Comparison of ENCODE assay signal across 7 mouse cellular contexts in genomic region chr10:69910304-69910703, GRCm38 (mm10).
DNase-seq lines count a peak whose midpoint lies in the region; ATAC-seq and TF ChIP-seq lines count a peak whose summit lies in the region.
"Not testable (repeated sequence)": the region's sequence is repeated elsewhere in the genome, so short reads cannot be mapped to it uniquely, and the experiment has no call there.

No protein-coding gene starts in this region.

- H3K36me3 ChIP-seq in intestine, embryonic 14.5 days (ENCODE audit: control insufficient read depth, insufficient read depth, low read length); lung, postnatal 0 days (ENCODE audit: insufficient read depth, low read length): not testable (repeated sequence)

- not testable (repeated sequence) for H3K4me1 ChIP-seq in intestine, embryonic 14.5 days (replicated peaks; ENCODE audit: control insufficient read depth, insufficient read depth, low read length); lung, postnatal 0 days (ENCODE audit: insufficient read depth, low read depth, low read length)

- peak; percentile 32 for DNase-seq in adipocyte (ENCODE audit: low spot score)
- peak; percentile 49 for DNase-seq in embryo, embryonic 11 days
- peak; percentile 70 to 72 for DNase-seq in heart, adult 18-20 months
- not testable (repeated sequence) for DNase-seq in intestine, embryonic 14.5 days (ENCODE audit: low spot score)
- peak; percentile 47 for DNase-seq in layer of hippocampus, adult 11-12 months (ENCODE audit: low spot score)
- DNase-seq in lung, postnatal 0 days (ENCODE audit: low spot score) = peak; percentile 97
- DNase-seq in retina, postnatal 1 day = peak; percentile 65

- H3K4me3 ChIP-seq in intestine, embryonic 14.5 days (ENCODE audit: low read depth, low read length); lung, postnatal 0 days (ENCODE audit: low read depth, low read length): not testable (repeated sequence)

- peak; percentile 78 for ATAC-seq in intestine, embryonic 14.5 days (replicated peaks; ENCODE audit: low FRiP score, low TSS enrichment, low read depth)
- peak; percentile 97 for ATAC-seq in lung, postnatal 0 days

- H3K4me2 ChIP-seq in intestine, embryonic 14.5 days (ENCODE audit: low read length); lung, postnatal 0 days (replicated peaks; ENCODE audit: low read depth, low read length): not testable (repeated sequence)

- H3K27me3 ChIP-seq in intestine, embryonic 14.5 days (replicated peaks; ENCODE audit: control insufficient read depth, insufficient read depth, low read length); lung, postnatal 0 days (replicated peaks; ENCODE audit: insufficient read depth, low read length): not testable (repeated sequence)

- H3K27ac ChIP-seq in intestine, embryonic 14.5 days (ENCODE audit: low read depth) = not testable (repeated sequence)
- H3K27ac ChIP-seq in lung, postnatal 0 days (ENCODE audit: low read length) = peak overlapping the region; percentile 54; the same call in 1 of the 2 replicates

- TF ChIP-seq CTCF in lung, postnatal 0 days (IDR thresholded peaks at IDR 0.05) = not testable (repeated sequence)

- 11% methylated on average over 4 of the region's 6 CpGs for WGBS in intestine, embryonic 14.5 days
- WGBS in lung, postnatal 0 days = 6% methylated on average over 4 of the region's 6 CpGs

- not testable (repeated sequence) for H3K9me3 ChIP-seq in intestine, embryonic 14.5 days (ENCODE audit: control insufficient read depth, low read length); lung, postnatal 0 days (ENCODE audit: low read length)

- H3K9ac ChIP-seq in intestine, embryonic 14.5 days (ENCODE audit: low read length); lung, postnatal 0 days (replicated peaks; ENCODE audit: low read depth): not testable (repeated sequence)

- peak; percentile 67 for TF ChIP-seq EP300 in lung, postnatal 0 days (IDR thresholded peaks at IDR 0.05)
